Mouse (Mus musculus): ENCODE data around the gene Snu13. TPM values are rescaled to one million over a fixed set of nuclear protein-coding genes. Genes with fewer than 3 reads are reported as not detected.

The Snu13 gene
- polyA plus RNA-seq, 1 experiment, result 58.2 TPM

GRCm38 (mm10) chr15:82046246-82046891 lies 1.0 kb downstream of the Snu13 start:
- no peak for TF ChIP-seq POLR2A (IDR thresholded peaks at IDR 0.05; ENCODE audit: low read depth, low read length)
- TF ChIP-seq CTCF (conservative IDR thresholded peaks at IDR 0.05; ENCODE audit: insufficient read depth, insufficient read length, low read depth, low read length), result no peak
- WGBS, result under 1% methylated on average over 26 of the region's 26 CpGs
- Histone ChIP-seq H3K4me1 (ENCODE audit: control insufficient read depth, insufficient read depth, low read length) (peaks cover 3% of the 10 kb centered on the region; the same call in 1 of the 2 replicates), H3K27ac (ENCODE audit: insufficient read depth, low read depth, low read length) (no peak overlapping the region), H3K36me3 (ENCODE audit: control insufficient read depth, insufficient read depth, low read length) (peaks cover 2% of the 10 kb centered on the region), H3K27me3 (replicated peaks; ENCODE audit: control insufficient read depth, insufficient read depth, low read length) (no peaks in the 10 kb centered on the region), H3K4me3 (ENCODE audit: insufficient read depth, low read depth, low read length) (peak overlapping the region; percentile 97)
- peak; percentile 20 for DNase-seq

GRCm38 (mm10) chr15:82044166-82044784 lies 3.1 kb downstream of the Snu13 start:
- Histone ChIP-seq H3K27me3 (replicated peaks; ENCODE audit: control insufficient read depth, insufficient read depth, low read length) (no peaks in the 10 kb centered on the region), H3K27ac (ENCODE audit: insufficient read depth, low read depth, low read length) (no peak overlapping the region), H3K36me3 (ENCODE audit: control insufficient read depth, insufficient read depth, low read length) (peaks cover 4% of the 10 kb centered on the region), H3K4me3 (ENCODE audit: insufficient read depth, low read depth, low read length) (no peak overlapping the region), H3K4me1 (ENCODE audit: control insufficient read depth, insufficient read depth, low read length) (peaks cover 3% of the 10 kb centered on the region; the same call in 1 of the 2 replicates)
- WGBS, result 96% methylated on average over 7 of the region's 7 CpGs
- no peak for TF ChIP-seq CTCF (conservative IDR thresholded peaks at IDR 0.05; ENCODE audit: insufficient read depth, insufficient read length, low read depth, low read length)
- TF ChIP-seq POLR2A (IDR thresholded peaks at IDR 0.05; ENCODE audit: low read depth, low read length), result no peak
- DNase-seq, result peak; percentile 13

GRCm38 (mm10) chr15:82040650-82041049 lies 6.7 kb downstream of the Snu13 start:
- H3K27ac ChIP-seq (ENCODE audit: insufficient read depth, low read depth, low read length), result no peak overlapping the region
- H3K4me3 ChIP-seq (ENCODE audit: insufficient read depth, low read depth, low read length), result no peak overlapping the region
- no peaks in the 10 kb centered on the region for H3K4me1 ChIP-seq (ENCODE audit: control insufficient read depth, insufficient read depth, low read length)
- DNase-seq, result peak; percentile 34
- WGBS, result 97% methylated on average over 1 of the region's 1 CpGs
- H3K27me3 ChIP-seq (replicated peaks; ENCODE audit: control insufficient read depth, insufficient read depth, low read length), result no peaks in the 10 kb centered on the region
- peaks cover 4% of the 10 kb centered on the region for H3K36me3 ChIP-seq (ENCODE audit: control insufficient read depth, insufficient read depth, low read length)
- TF ChIP-seq POLR2A (IDR thresholded peaks at IDR 0.05; ENCODE audit: low read depth, low read length), result no peak
- peak; percentile 83 for TF ChIP-seq CTCF (conservative IDR thresholded peaks at IDR 0.05; ENCODE audit: insufficient read depth, insufficient read length, low read depth, low read length)

GRCm38 (mm10) chr15:82035904-82036689 lies 11.3 kb downstream of the Snu13 start:
- Histone ChIP-seq H3K27me3 (replicated peaks; ENCODE audit: control insufficient read depth, insufficient read depth, low read length) (no peaks in the 10 kb centered on the region), H3K4me1 (ENCODE audit: control insufficient read depth, insufficient read depth, low read length) (no peaks in the 10 kb centered on the region), H3K27ac (ENCODE audit: insufficient read depth, low read depth, low read length) (no peak overlapping the region), H3K36me3 (ENCODE audit: control insufficient read depth, insufficient read depth, low read length) (peaks cover 2% of the 10 kb centered on the region; the same call in 1 of the 2 replicates), H3K4me3 (ENCODE audit: insufficient read depth, low read depth, low read length) (no peak overlapping the region)
- 65% methylated on average over 12 of the region's 12 CpGs for WGBS
- peak; percentile 41 for DNase-seq
- TF ChIP-seq CTCF (conservative IDR thresholded peaks at IDR 0.05; ENCODE audit: insufficient read depth, insufficient read length, low read depth, low read length) (no peak), POLR2A (IDR thresholded peaks at IDR 0.05; ENCODE audit: low read depth, low read length) (no peak)

GRCm38 (mm10) chr15:82033762-82034161 lies 13.6 kb downstream of the Snu13 start, which contains the start of gene Desi1:
TSS of gene Desi1 (minus strand) at chr15:82033862.
- Histone ChIP-seq H3K36me3 (ENCODE audit: control insufficient read depth, insufficient read depth, low read length) (no peaks in the 10 kb centered on the region), H3K4me1 (ENCODE audit: control insufficient read depth, insufficient read depth, low read length) (no peaks in the 10 kb centered on the region), H3K27ac (ENCODE audit: insufficient read depth, low read depth, low read length) (no peak within 1 kb of the TSS), H3K4me3 (ENCODE audit: insufficient read depth, low read depth, low read length) (no peak within 1 kb of the TSS), H3K27me3 (replicated peaks; ENCODE audit: control insufficient read depth, insufficient read depth, low read length) (no peaks in the 10 kb centered on the region)
- WGBS, result 90% methylated on average over 4 of the region's 4 CpGs
- TF ChIP-seq POLR2A (IDR thresholded peaks at IDR 0.05; ENCODE audit: low read depth, low read length), result no peak
- TF ChIP-seq CTCF (conservative IDR thresholded peaks at IDR 0.05; ENCODE audit: insufficient read depth, insufficient read length, low read depth, low read length), result no peak
- DNase-seq, result no peak

GRCm38 (mm10) chr15:82032386-82032785 lies 15.0 kb downstream of the Snu13 start:
- TF ChIP-seq POLR2A (IDR thresholded peaks at IDR 0.05; ENCODE audit: low read depth, low read length) (no peak), CTCF (conservative IDR thresholded peaks at IDR 0.05; ENCODE audit: insufficient read depth, insufficient read length, low read depth, low read length) (no peak)
- H3K36me3 ChIP-seq (ENCODE audit: control insufficient read depth, insufficient read depth, low read length), result no peaks in the 10 kb centered on the region
- H3K27me3 ChIP-seq (replicated peaks; ENCODE audit: control insufficient read depth, insufficient read depth, low read length), result no peaks in the 10 kb centered on the region
- WGBS, result 81% methylated on average over 7 of the region's 7 CpGs
- no peaks in the 10 kb centered on the region for H3K4me1 ChIP-seq (ENCODE audit: control insufficient read depth, insufficient read depth, low read length)
- DNase-seq, result no peak
- no peak overlapping the region for H3K4me3 ChIP-seq (ENCODE audit: insufficient read depth, low read depth, low read length)
- H3K27ac ChIP-seq (ENCODE audit: insufficient read depth, low read depth, low read length), result no peak overlapping the region

GRCm38 (mm10) chr15:82027726-82028125 lies 19.7 kb downstream of the Snu13 start:
- DNase-seq, result no peak
- WGBS, result 83% methylated on average over 7 of the region's 7 CpGs
- Histone ChIP-seq H3K4me1 (ENCODE audit: control insufficient read depth, insufficient read depth, low read length) (no peaks in the 10 kb centered on the region), H3K27me3 (replicated peaks; ENCODE audit: control insufficient read depth, insufficient read depth, low read length) (no peaks in the 10 kb centered on the region), H3K27ac (ENCODE audit: insufficient read depth, low read depth, low read length) (no peak overlapping the region), H3K4me3 (ENCODE audit: insufficient read depth, low read depth, low read length) (no peak overlapping the region), H3K36me3 (ENCODE audit: control insufficient read depth, insufficient read depth, low read length) (peaks cover 2% of the 10 kb centered on the region; the same call in 1 of the 2 replicates)
- TF ChIP-seq CTCF (conservative IDR thresholded peaks at IDR 0.05; ENCODE audit: insufficient read depth, insufficient read length, low read depth, low read length) (no peak), POLR2A (IDR thresholded peaks at IDR 0.05; ENCODE audit: low read depth, low read length) (no peak)

All from kidney, adult 2 months (tissue).